Mouse (Mus musculus) heart, postnatal 25 days (tissue): Measurements from ENCODE around the gene Atg2a. TPM values are rescaled to one million over a fixed set of nuclear protein-coding genes. Genes with fewer than 3 reads are reported as not detected.

Source experiments
- DNase-seq: peaks from one replicate; pipeline ENCODE4 v3.0.0; 2022; ENCODE audit warnings: low spot score
- intact Hi-C: fragments of 180-260 bp; cut with DNase I; formaldehyde crosslinking; loops from one replicate; pipeline ENCODE4 v1.15.1; 2025
- total RNA-seq, 2 experiments: library from RNA; stranded (reverse); gene quantifications; 2 replicates each; pipeline ENCODE4 v1.2.3; 2021

The Atg2a gene
- total RNA-seq, 2 experiments from 2014 or later: 22.0 to 22.2 TPM

GRCm38 (mm10) chr19:6272738-6273137 lies 31.3 kb downstream of the Atg2a start:
- intact Hi-C loops: no loop called here
- DNase-seq: no peak

GRCm38 (mm10) chr19:6273592-6273991 lies 32.1 kb downstream of the Atg2a start:
- DNase-seq: no peak
- intact Hi-C loops: no loop called here

DNA sequence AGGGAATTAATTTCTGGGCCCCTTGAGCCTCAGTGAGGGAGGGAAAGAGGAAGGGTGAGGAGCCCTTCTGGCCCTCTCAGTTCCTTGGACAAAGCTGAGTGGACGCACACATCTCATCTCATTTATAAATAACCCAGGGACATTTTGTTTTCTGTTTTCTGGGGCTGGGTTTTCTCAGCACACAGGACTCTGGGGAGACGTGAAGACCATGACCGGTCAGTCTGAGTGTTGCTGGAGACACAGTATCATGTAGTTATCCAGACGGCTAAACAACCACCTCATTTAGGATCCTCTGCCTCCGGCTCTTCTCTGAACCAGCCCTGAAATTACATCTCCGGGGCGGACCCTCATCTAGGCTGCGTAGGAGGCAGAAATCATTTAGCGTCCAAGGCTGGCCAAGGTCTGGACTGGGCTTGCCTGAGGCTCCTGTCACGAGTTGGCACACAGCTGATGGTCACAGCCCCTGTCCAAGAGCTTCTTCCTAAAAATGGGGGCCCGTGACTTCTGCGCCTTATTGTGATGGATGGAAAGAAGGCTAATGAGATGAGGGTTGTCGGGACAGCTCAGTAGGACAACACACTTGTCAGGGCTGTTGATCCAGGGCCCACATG lies 32.6 kb downstream of the Atg2a start:
- intact Hi-C loops: no loop called here
- DNase-seq: no peak

DNA sequence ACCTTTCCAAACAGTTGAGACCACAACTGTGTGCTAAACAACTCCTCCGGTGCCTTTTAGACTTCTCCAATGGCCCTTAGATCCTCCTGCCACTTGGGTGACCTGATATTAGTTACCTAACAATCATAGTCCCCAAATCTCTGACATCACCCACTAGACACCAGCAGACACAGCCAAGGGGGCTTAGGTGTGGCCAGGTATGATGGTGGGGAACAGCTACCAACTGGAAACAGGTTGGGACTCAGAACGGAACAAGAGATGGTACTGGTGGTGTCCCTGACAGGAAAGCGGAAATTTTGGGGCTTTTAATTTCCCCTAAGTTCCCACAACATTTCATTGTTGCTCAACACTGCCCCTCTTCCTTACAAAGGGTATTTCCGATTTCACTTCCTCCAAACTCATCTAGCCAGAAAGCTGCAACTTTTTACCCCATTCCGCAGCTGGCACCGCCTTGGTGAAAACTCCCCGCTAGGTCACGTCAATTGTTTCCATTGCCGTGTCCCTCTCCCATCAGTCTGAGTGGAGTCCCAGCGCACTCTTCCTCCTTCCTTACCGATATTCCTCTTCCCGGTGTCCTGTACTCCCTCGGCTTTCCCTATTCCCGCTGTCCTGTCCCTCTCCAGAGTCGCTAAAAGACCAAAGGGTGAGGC lies 34.4 kb downstream of the Atg2a start:
- DNase-seq: no peak
- intact Hi-C loops: no loop called here

GRCm38 (mm10) chr19:6276426-6277421 lies 35.3 kb downstream of the Atg2a start, which contains the start of gene Ehd1:
Gene Ehd1, plus strand, starts transcription at chr19:6276725.
- DNase-seq: peak; percentile 98
- intact Hi-C loops: no loop called here

- DNase-seq: peak; percentile 85
- intact Hi-C loops: no loop called here
These were observed 36.4 kb downstream of the Atg2a start for GRCm38 (mm10) chr19:6277661-6278438.

GRCm38 (mm10) chr19:6278439-6279073 lies 37.1 kb downstream of the Atg2a start:
- DNase-seq: no peak
- intact Hi-C loops: no loop called here

- intact Hi-C loops: no loop called here
- DNase-seq: no peak
These were observed 38.1 kb downstream of the Atg2a start for GRCm38 (mm10) chr19:6279481-6280144.

- DNase-seq: no peak
- intact Hi-C loops: no loop called here
These were observed 39.1 kb downstream of the Atg2a start for GRCm38 (mm10) chr19:6280554-6280953.

GRCm38 (mm10) chr19:6281122-6282020 lies 39.9 kb downstream of the Atg2a start:
- intact Hi-C loops: no loop called here
- DNase-seq: no peak

DNA sequence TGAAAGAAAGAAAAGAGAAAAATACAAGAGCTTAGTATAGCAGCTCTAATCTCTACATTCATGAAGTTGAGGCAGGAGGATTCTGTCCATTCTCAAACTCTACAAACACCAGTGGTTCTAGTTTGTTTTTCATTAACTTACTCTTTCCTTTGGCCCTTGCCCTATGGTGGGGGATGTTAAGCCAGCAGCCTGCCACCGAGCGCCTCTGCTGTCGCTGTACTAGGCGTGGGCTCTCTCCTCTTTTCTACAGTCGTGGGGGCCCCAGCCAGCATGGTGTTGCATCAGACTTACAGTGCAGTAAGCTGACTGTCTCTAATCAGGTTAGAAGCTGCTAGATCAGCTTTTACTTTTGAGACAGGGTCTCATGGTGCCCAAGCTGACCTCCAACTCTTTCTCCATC lies 41.5 kb downstream of the Atg2a start:
- no peak for DNase-seq
- intact Hi-C loops: no loop called here

GRCm38 (mm10) chr19:6284502-6284901 lies 43.0 kb downstream of the Atg2a start:
- DNase-seq: no peak
- intact Hi-C loops: no loop called here

DNA sequence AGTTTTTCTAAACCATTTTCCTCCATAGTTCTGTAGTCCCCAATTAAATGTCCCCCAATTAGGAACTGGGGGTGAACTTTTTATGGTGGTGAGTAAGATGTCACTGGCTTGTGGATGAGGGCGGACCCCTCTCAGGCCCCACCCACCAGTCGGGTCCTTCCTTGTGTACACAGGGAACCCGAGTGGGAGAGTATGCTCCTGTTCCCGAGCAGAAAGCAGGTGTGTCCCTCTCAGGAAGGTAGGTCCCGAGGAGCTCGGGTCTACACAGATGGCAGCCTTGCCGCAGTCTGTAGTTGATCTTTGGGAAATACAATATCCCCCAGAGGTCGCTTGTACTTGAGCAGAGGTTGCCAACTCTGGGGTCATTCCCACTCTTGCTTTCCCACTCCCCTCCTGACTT lies 43.8 kb downstream of the Atg2a start:
- intact Hi-C loops: no loop called here
- DNase-seq: no peak

DNA sequence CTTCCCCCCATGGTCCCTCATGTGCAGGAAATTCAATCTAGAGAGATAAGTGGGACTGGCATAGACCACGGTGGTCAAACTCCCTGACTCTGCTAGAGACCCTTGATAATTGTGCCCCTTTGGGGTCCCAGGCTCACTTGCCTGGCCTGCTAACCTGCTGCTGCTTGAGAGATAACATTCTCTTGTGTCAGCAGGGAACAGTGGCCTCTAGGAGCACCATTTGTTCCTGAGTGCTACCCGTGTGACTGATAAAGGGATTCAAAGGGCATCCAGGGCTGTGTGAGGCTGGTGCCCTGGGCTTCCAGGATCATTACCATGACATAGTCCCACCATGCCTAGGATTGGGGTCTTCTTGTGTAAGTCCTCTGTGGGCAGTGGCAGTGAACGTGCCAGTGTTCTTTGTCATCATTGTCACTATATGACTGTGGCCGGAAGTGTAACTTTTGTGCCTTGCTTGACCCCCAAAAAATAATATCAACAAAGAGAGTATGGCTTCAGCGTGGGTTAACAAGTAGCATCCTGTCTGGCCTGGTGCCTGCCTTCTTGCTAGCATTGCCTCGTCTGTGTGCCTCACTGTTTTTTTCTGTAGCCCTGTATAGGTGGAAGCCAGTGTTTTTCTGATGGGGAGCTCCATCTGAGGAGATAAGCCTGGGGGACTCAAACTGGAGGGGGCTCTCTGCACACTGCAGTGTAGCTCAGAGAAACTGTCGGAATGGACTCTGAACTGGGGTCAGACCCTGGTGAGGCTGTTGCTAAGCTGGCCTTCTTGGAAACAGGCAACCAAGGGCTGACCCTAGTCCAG lies 44.4 kb downstream of the Atg2a start:
- intact Hi-C loops: no loop called here
- no peak for DNase-seq

- DNase-seq: peak; percentile 55
- intact Hi-C loops: no loop called here
These were observed 45.2 kb downstream of the Atg2a start for GRCm38 (mm10) chr19:6286434-6287401.
